Mouse (Mus musculus): ENCODE measurements around the gene Rab3a. TPM values are rescaled to one million over a fixed set of nuclear protein-coding genes. Genes with fewer than 3 reads are reported as not detected.

The Rab3a gene
- polyA plus RNA-seq, 1 experiment from 2014 or later = 23.4 TPM

DNA sequence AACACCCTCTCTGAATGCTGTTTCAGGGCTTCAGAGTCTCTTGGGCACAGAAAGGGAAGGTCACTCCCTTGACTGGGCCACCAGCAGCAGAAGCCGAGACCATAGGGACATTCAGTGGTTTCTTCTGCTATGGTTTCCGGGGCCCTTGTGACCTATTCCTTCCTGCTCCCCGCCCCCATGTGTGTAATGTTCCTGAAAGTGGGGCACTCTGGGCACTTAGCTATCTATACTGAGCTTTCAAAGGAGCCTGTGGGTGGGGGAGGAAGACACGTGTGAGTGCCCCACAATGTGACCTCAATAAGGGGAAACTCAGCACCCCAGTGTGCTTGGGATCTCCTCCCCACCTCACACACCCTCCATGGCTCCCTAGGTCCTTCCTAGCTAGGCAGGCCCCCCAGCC, 52.1 kb downstream of the Rab3a start:
- peaks cover 10% of the 10 kb centered on the region; the same call in 1 of the 2 replicates for H3K27me3 ChIP-seq (ENCODE audit: control insufficient read depth, insufficient read depth, low read length)
- no peak overlapping the region for H3K4me3 ChIP-seq (replicated peaks; ENCODE audit: low read length)
- no peak overlapping the region for H3K9ac ChIP-seq (ENCODE audit: low read length)
- H3K36me3 ChIP-seq (ENCODE audit: control insufficient read depth, insufficient read depth, low read length) = no peaks in the 10 kb centered on the region
- H3K4me2 ChIP-seq (ENCODE audit: low read depth, low read length) = no peak overlapping the region
- 65% methylated on average over 4 of the region's 4 CpGs for WGBS
- H3K4me1 ChIP-seq (ENCODE audit: control insufficient read depth, insufficient read depth, low read length) = peaks cover 10% of the 10 kb centered on the region; the same call in 1 of the 2 replicates
- no peak for ATAC-seq (ENCODE audit: insufficient read depth, low FRiP score)
- H3K9me3 ChIP-seq (replicated peaks; ENCODE audit: control insufficient read depth, low read length) = no peaks in the 10 kb centered on the region
- H3K27ac ChIP-seq (ENCODE audit: low read length) = no peak overlapping the region

DNA sequence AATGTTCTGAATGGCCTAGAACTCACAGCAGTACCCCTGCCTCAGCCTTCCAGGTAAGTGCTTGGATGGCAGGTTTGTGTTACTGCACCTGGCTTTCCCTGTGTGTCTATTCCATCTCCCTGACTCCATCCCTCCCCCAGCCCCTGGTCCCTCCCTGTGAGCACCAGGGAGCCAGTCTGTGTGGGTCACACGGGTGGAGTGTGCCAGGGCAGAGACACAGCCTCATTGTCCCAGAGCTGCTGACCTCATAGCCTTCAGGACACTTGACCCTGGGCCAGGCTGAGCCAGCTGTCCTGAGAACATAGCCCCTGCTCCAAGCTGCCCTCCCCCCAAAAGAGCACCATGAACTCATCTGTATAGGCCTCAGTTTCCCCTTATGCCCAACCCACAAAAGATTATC, 52.8 kb downstream of the Rab3a start:
- ATAC-seq (ENCODE audit: insufficient read depth, low FRiP score) = no peak
- WGBS = 50% methylated on average over 1 of the region's 1 CpGs

DNA sequence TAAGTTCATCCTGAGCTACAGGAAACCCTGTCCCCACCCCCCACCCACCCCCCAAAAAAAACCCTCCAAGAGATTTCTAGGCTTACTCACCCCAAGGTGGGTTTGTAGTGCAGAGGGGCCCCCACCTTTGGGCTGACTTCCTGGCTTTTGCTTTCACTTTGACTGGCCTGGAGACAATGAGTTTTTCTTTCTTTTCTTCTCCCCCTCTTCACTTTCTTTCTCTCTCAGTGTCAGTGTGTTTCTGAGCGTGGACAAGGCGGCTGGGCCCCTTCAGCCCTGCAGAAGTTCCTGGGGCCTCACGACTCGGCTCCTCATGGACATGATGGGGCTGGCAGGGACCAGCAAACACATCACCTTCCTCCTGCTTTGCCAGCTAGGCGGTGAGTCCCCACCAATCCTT, 53.8 kb downstream of the Rab3a start, which contains the start of gene Il12rb1:
Gene Il12rb1 (plus strand): TSS at position 211 of the 400 bp plus-strand sequence.
- Histone ChIP-seq H3K9me3 (replicated peaks; ENCODE audit: control insufficient read depth, low read length) (no peaks in the 10 kb centered on the region), H3K9ac (ENCODE audit: low read length) (no peak within 1 kb of the TSS)
- ATAC-seq (ENCODE audit: insufficient read depth, low FRiP score) = no peak

More for the DNA sequence above, 52.8 kb downstream of the Rab3a start:
- no peak overlapping the region for H3K27ac ChIP-seq (ENCODE audit: low read length)
- no peak overlapping the region for H3K9ac ChIP-seq (ENCODE audit: low read length)
- peaks cover 9% of the 10 kb centered on the region; the same call in 1 of the 2 replicates for H3K27me3 ChIP-seq (ENCODE audit: control insufficient read depth, insufficient read depth, low read length)
- H3K4me1 ChIP-seq (ENCODE audit: control insufficient read depth, insufficient read depth, low read length) = peaks cover 10% of the 10 kb centered on the region; the same call in 1 of the 2 replicates
- H3K36me3 ChIP-seq (ENCODE audit: control insufficient read depth, insufficient read depth, low read length) = no peaks in the 10 kb centered on the region
- no peak overlapping the region for H3K4me3 ChIP-seq (replicated peaks; ENCODE audit: low read length)
- H3K4me2 ChIP-seq (ENCODE audit: low read depth, low read length) = no peak overlapping the region
- no peaks in the 10 kb centered on the region for H3K9me3 ChIP-seq (replicated peaks; ENCODE audit: control insufficient read depth, low read length)

More for the DNA sequence above, 53.8 kb downstream of the Rab3a start, which contains the start of gene Il12rb1:
- no peak within 1 kb of the TSS for H3K4me2 ChIP-seq (ENCODE audit: low read depth, low read length)
- peaks cover 10% of the 10 kb centered on the region; the same call in 1 of the 2 replicates for H3K4me1 ChIP-seq (ENCODE audit: control insufficient read depth, insufficient read depth, low read length)
- no peak within 1 kb of the TSS for H3K4me3 ChIP-seq (replicated peaks; ENCODE audit: low read length)
- peaks cover 9% of the 10 kb centered on the region for H3K27me3 ChIP-seq (ENCODE audit: control insufficient read depth, insufficient read depth, low read length)
- H3K27ac ChIP-seq (ENCODE audit: low read length) = no peak within 1 kb of the TSS
- no peaks in the 10 kb centered on the region for H3K36me3 ChIP-seq (ENCODE audit: control insufficient read depth, insufficient read depth, low read length)
- WGBS = 59% methylated on average over 5 of the region's 5 CpGs

Small RNAs within 50 kb of the gene (microRNA-seq; reads per million reads assigned to microRNA genes)
- gene Mir7240 = 0.83 reads per million

Other genes with a start within 250 kb of the Rab3a start
- 118 and 125 TPM in 2 replicates for gene Rex1bd, start 247.9 kb upstream of the Rab3a start, polyA plus RNA-seq (2015; fragmentation: Nextera tagmentation; extraction: Ambion mirVana)
- gene Uba52, start 243.9 kb upstream of the Rab3a start, polyA plus RNA-seq (2015; fragmentation: Nextera tagmentation; extraction: Ambion mirVana) = 719 and 930 TPM in 2 replicates
- 291 and 298 TPM in 2 replicates for gene Fkbp8, start 227.0 kb upstream of the Rab3a start, polyA plus RNA-seq (2015; fragmentation: Nextera tagmentation; extraction: Ambion mirVana)
- 53.6 and 53.9 TPM in 2 replicates for gene Kxd1, start 226.7 kb upstream of the Rab3a start, polyA plus RNA-seq (2015; fragmentation: Nextera tagmentation; extraction: Ambion mirVana)
- gene Ell, start 215.2 kb upstream of the Rab3a start, polyA plus RNA-seq (2015; fragmentation: Nextera tagmentation; extraction: Ambion mirVana) = 18.6 and 20.5 TPM in 2 replicates
- 104 and 111 TPM in 2 replicates for gene Isyna1, start 160.3 kb upstream of the Rab3a start, polyA plus RNA-seq (2015; fragmentation: Nextera tagmentation; extraction: Ambion mirVana)
- gene Ssbp4, start 145.8 kb upstream of the Rab3a start, polyA plus RNA-seq (2015; fragmentation: Nextera tagmentation; extraction: Ambion mirVana) = 65.2 and 68.3 TPM in 2 replicates
- gene Lrrc25, start 138.5 kb upstream of the Rab3a start, polyA plus RNA-seq (2015; fragmentation: Nextera tagmentation; extraction: Ambion mirVana) = 2.9 and 3.0 TPM in 2 replicates
- gene Gdf15, start 122.2 kb upstream of the Rab3a start, polyA plus RNA-seq (2015; fragmentation: Nextera tagmentation; extraction: Ambion mirVana) = 0.57 and 0.60 TPM in 2 replicates
- gene Pgpep1, start 94.3 kb upstream of the Rab3a start, polyA plus RNA-seq (2015; fragmentation: Nextera tagmentation; extraction: Ambion mirVana) = 47.4 and 57.5 TPM in 2 replicates
- 154 and 173 TPM in 2 replicates for gene Lsm4, start 81.4 kb upstream of the Rab3a start, polyA plus RNA-seq (2015; fragmentation: Nextera tagmentation; extraction: Ambion mirVana)
- 22.5 and 30.0 TPM in 2 replicates for gene Jund, start 55.7 kb upstream of the Rab3a start, polyA plus RNA-seq (2015; fragmentation: Nextera tagmentation; extraction: Ambion mirVana)
- not detected in 2 replicates for gene Iqcn, start 51.2 kb upstream of the Rab3a start, polyA plus RNA-seq (2015; fragmentation: Nextera tagmentation; extraction: Ambion mirVana)
- gene Gm3336, start 36.1 kb upstream of the Rab3a start, polyA plus RNA-seq (2015; fragmentation: Nextera tagmentation; extraction: Ambion mirVana) = 2.0 and 4.2 TPM in 2 replicates
- gene Pde4c, start 31.0 kb upstream of the Rab3a start, polyA plus RNA-seq (2015; fragmentation: Nextera tagmentation; extraction: Ambion mirVana) = 0.23 and 0.84 TPM in 2 replicates
- gene Mpv17l2, start 6.3 kb downstream of the Rab3a start, polyA plus RNA-seq (2015; fragmentation: Nextera tagmentation; extraction: Ambion mirVana) = 47.6 and 54.3 TPM in 2 replicates
- 57.6 and 60.8 TPM in 2 replicates for gene Pik3r2, start 22.0 kb downstream of the Rab3a start, polyA plus RNA-seq (2015; fragmentation: Nextera tagmentation; extraction: Ambion mirVana)
- gene Mast3, start 50.4 kb downstream of the Rab3a start, polyA plus RNA-seq (2015; fragmentation: Nextera tagmentation; extraction: Ambion mirVana) = 10.0 and 10.5 TPM in 2 replicates
- 0.23 TPM in 1 of 2 replicates, not detected in the other for gene Il12rb1, start 53.8 kb downstream of the Rab3a start, polyA plus RNA-seq (2015; fragmentation: Nextera tagmentation; extraction: Ambion mirVana)
- 6.0 and 7.1 TPM in 2 replicates for gene Arrdc2, start 85.0 kb downstream of the Rab3a start, polyA plus RNA-seq (2015; fragmentation: Nextera tagmentation; extraction: Ambion mirVana)
- gene Kcnn1, start 108.6 kb downstream of the Rab3a start, polyA plus RNA-seq (2015; fragmentation: Nextera tagmentation; extraction: Ambion mirVana) = 1.4 TPM in 2 replicates
- gene Ccdc124, start 119.3 kb downstream of the Rab3a start, polyA plus RNA-seq (2015; fragmentation: Nextera tagmentation; extraction: Ambion mirVana) = 85.6 and 89.6 TPM in 2 replicates
- 8.2 and 13.8 TPM in 2 replicates for gene Slc5a5, start 138.1 kb downstream of the Rab3a start, polyA plus RNA-seq (2015; fragmentation: Nextera tagmentation; extraction: Ambion mirVana)
- gene Rpl18a, start 142.7 kb downstream of the Rab3a start, polyA plus RNA-seq (2015; fragmentation: Nextera tagmentation; extraction: Ambion mirVana) = 3,565 and 3,656 TPM in 2 replicates
- gene Map1s, start 151.3 kb downstream of the Rab3a start, polyA plus RNA-seq (2015; fragmentation: Nextera tagmentation; extraction: Ambion mirVana) = 39.8 and 41.4 TPM in 2 replicates

All from stomach, embryonic 16.5 days (tissue).